Comparison of ENCODE assay signal across 8 mouse cellular contexts in the genomic region with DNA sequence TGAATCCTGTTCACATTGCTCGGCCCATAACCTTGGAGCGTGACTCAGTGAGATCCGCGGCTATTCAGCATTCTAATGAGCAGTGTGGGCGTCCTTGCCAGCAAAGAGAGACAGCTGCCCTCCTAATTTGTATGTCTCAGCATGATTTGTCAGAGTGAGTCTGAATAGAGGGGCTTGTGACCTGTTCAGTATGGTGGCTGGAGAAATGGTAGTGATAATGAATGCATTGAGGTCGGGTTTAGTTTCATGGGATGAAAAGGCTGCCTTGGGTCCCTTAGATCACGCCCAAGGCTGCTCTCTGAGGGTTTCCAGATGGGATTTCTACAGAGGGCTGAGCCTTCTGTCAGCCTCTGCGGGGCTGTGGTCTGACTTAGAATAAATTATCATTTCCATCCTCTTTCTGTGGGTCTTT.
DNase-seq lines count a peak whose midpoint lies in the region; ATAC-seq and TF ChIP-seq lines count a peak whose summit lies in the region.

No protein-coding gene starts in this region.

- TF ChIP-seq CTCF in layer of hippocampus, adult 2 months (conservative IDR thresholded peaks at IDR 0.05) = no peak
- no peak for TF ChIP-seq CTCF in liver, postnatal 0 days (IDR thresholded peaks at IDR 0.05; ENCODE audit: low read depth)

- peak overlapping the region; percentile 27; the same call in 1 of the 2 replicates for H3K4me3 ChIP-seq in layer of hippocampus, adult 2 months
- H3K4me3 ChIP-seq in hindbrain, embryonic 13.5 days = 0 out of 2 replicates have a peak overlapping the region, but pooled peaks have one; percentile 4
- H3K4me3 ChIP-seq in neural tube, embryonic 15.5 days (replicated peaks) = no peak overlapping the region
- H3K4me3 ChIP-seq in liver, postnatal 0 days (ENCODE audit: low read depth, low read length) = no peak overlapping the region

- TF ChIP-seq EP300 in liver, postnatal 0 days (IDR thresholded peaks at IDR 0.05; ENCODE audit: low read depth) = no peak

- peak in 1 of 2 experiments; percentile 44 for DNase-seq in layer of hippocampus, adult 2 months (ENCODE audit: low spot score in 2 of 2)
- no peak for DNase-seq in layer of hippocampus, adult 9-10 months (ENCODE audit: low spot score)
- peak; percentile 69 for DNase-seq in brain, adult 2 months (ENCODE audit: low read depth, low spot score)
- no peak for DNase-seq in heart, adult 11 months
- DNase-seq in liver, postnatal 0 days = no peak

- H3K36me3 ChIP-seq in hindbrain, embryonic 13.5 days = no peaks in the 10 kb centered on the region
- no peaks in the 10 kb centered on the region for H3K36me3 ChIP-seq in neural tube, embryonic 15.5 days
- peaks cover 6% of the 10 kb centered on the region; the same call in 1 of the 2 replicates for H3K36me3 ChIP-seq in liver, postnatal 0 days (replicated peaks; ENCODE audit: insufficient read depth, low read length)

- peak; percentile 73 for ATAC-seq in hindbrain, embryonic 13.5 days (ENCODE audit: low FRiP score)
- ATAC-seq in neural tube, embryonic 15.5 days (ENCODE audit: low FRiP score) = peak; percentile 74
- no peak for ATAC-seq in erythroblast, adult 5-6 weeks (replicated peaks; ENCODE audit: low FRiP score, poor library complexity, severe bottlenecking)
- ATAC-seq in liver, postnatal 0 days = no peak

- no peaks in the 10 kb centered on the region for H3K27me3 ChIP-seq in hindbrain, embryonic 13.5 days
- no peaks in the 10 kb centered on the region for H3K27me3 ChIP-seq in neural tube, embryonic 15.5 days (replicated peaks)
- no peaks in the 10 kb centered on the region for H3K27me3 ChIP-seq in liver, postnatal 0 days (ENCODE audit: insufficient read depth, low read length)

- H3K4me2 ChIP-seq in hindbrain, embryonic 13.5 days = peak overlapping the region; percentile 38
- peak overlapping the region; percentile 38 for H3K4me2 ChIP-seq in neural tube, embryonic 15.5 days
- H3K4me2 ChIP-seq in liver, postnatal 0 days (ENCODE audit: low read depth, low read length) = no peak overlapping the region

- WGBS in hindbrain, embryonic 13.5 days = 5% methylated on average over 8 of the region's 8 CpGs
- WGBS in neural tube, embryonic 15.5 days = 13% methylated on average over 8 of the region's 8 CpGs
- WGBS in liver, postnatal 0 days (ENCODE audit: insufficient replicate concordance) = 71% methylated on average over 8 of the region's 8 CpGs

- H3K4me1 ChIP-seq in hindbrain, embryonic 13.5 days (replicated peaks) = peaks cover 85% of the 10 kb centered on the region
- peaks cover 54% of the 10 kb centered on the region for H3K4me1 ChIP-seq in neural tube, embryonic 15.5 days
- H3K4me1 ChIP-seq in liver, postnatal 0 days (ENCODE audit: insufficient read depth) = peaks cover 6% of the 10 kb centered on the region; the same call in 1 of the 2 replicates

- no peaks in the 10 kb centered on the region for H3K9me3 ChIP-seq in hindbrain, embryonic 13.5 days
- no peaks in the 10 kb centered on the region for H3K9me3 ChIP-seq in neural tube, embryonic 15.5 days (replicated peaks)
- H3K9me3 ChIP-seq in liver, postnatal 0 days (ENCODE audit: low read length) = no peaks in the 10 kb centered on the region

- peak overlapping the region; percentile 43; the same call in 1 of the 2 replicates for H3K9ac ChIP-seq in hindbrain, embryonic 13.5 days
- no peak overlapping the region for H3K9ac ChIP-seq in neural tube, embryonic 15.5 days (replicated peaks)
- no peak overlapping the region for H3K9ac ChIP-seq in liver, postnatal 0 days (replicated peaks)

- H3K27ac ChIP-seq in layer of hippocampus, adult 2 months = peak overlapping the region; percentile 89
- H3K27ac ChIP-seq in hindbrain, embryonic 13.5 days = peak overlapping the region; percentile 87
- peak overlapping the region; percentile 72 for H3K27ac ChIP-seq in neural tube, embryonic 15.5 days (replicated peaks)
- no peak overlapping the region for H3K27ac ChIP-seq in liver, postnatal 0 days (ENCODE audit: low read depth)

Comparison
In these comparisons a context has a peak if more than half of its experiments do, and no peak if none do; other contexts are left out.
1. H3K4me3 ChIP-seq: peak in layer of hippocampus, adult 2 months (single experiment) and hindbrain, embryonic 13.5 days (single experiment); none in neural tube, embryonic 15.5 days (single experiment) and liver, postnatal 0 days (single experiment).
2. ATAC-seq: peak in hindbrain, embryonic 13.5 days (single experiment) and neural tube, embryonic 15.5 days (single experiment); none in erythroblast, adult 5-6 weeks (single experiment) and liver, postnatal 0 days (single experiment).